Mouse (Mus musculus): Measurements from ENCODE around the gene Ak9.

GRCm38 (mm10) chr10:41449684-41450083 is 145.9 kb downstream of the Ak9 start:
- TF ChIP-seq CTCF (IDR thresholded peaks at IDR 0.05; ENCODE audit: control insufficient read depth, insufficient read depth, insufficient replicate concordance, low read depth, low read length) (no peak), POLR2A (IDR thresholded peaks at IDR 0.05; ENCODE audit: control insufficient read depth, low read depth, low read length) (no peak)
